Mouse (Mus musculus): Measurements from ENCODE around the gene Pex19. TPM values are rescaled to one million over a fixed set of nuclear protein-coding genes. Genes with fewer than 3 reads are reported as not detected.

The Pex19 gene
- 184 TPM for polyA plus RNA-seq (2012; fragmentation: generic; extraction: Trizol)

DNA sequence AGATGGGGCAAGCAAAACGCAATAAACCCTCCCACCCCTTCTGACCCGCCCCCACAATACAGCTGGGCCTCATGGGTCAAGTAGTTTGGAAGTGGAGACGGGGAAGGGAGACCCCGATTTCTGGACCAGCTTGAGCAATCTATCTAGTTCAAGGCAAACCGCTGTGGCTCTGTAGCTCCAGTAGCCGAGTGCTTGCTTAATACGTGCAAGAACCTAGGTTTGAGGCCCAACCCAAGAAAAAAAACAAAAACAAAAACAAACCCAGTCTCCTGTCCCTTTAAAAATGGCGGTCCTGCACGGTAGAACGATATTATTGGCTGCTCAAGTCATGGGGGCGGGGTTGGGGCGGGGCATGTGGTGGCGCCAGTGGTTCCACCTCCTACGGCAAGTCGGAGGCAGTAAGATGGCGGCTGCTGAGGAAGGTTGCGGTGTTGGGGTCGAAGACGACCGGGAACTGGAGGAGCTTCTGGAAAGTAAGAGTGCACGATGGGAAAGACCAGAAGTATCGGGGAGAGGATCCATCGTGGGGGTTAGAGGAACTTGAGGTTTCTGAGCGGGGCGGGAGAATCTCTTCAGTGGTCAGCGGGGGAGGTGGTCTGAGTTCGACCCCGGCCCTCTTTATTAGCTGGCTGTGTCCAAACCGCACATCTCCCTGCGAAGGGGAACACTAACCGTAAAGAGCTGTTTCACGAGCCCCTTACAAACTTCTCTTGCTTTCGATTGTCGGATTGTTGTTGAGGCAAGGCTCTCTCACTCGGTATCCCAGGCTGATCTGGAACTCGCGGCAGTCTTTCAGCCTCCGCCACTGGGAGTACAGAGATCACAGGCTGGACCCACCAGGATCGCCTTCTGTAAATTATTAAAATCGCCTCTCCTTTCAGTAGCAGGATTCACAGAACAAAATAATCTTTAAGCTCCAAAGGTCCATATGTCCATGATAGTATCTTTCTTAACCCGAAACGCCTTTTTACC lies at the start of gene Pex19:
Pex19 (plus strand) TSS at position 380 of the 972 bp plus-strand sequence.
- H3K4me3 ChIP-seq: peak within 1 kb of the TSS; percentile 89
- peak within 1 kb of the TSS; percentile 81 for H3ac ChIP-seq (ENCODE audit: control insufficient read depth, insufficient read length)
- TF ChIP-seq MYOG (IDR thresholded peaks at IDR 0.05; ENCODE audit: control insufficient read depth in 1 of 3, insufficient read depth in 1 of 3, insufficient read length in 2 of 3, low read depth in 2 of 3) (no peak), CEBPB (IDR thresholded peaks at IDR 0.05; ENCODE audit: insufficient read depth, poor library complexity, severe bottlenecking) (no peak), E2F4 (IDR thresholded peaks at IDR 0.05; ENCODE audit: insufficient read depth) (peak; percentile 90), POLR2A (IDR thresholded peaks at IDR 0.05; ENCODE audit: insufficient read length, low read depth) (peak; percentile 74), REST (IDR thresholded peaks at IDR 0.05; ENCODE audit: insufficient read depth, insufficient read length) (no peak), TCF12 (IDR thresholded peaks at IDR 0.05; ENCODE audit: insufficient read depth, poor library complexity, severe bottlenecking) (no peak), SRF (IDR thresholded peaks at IDR 0.05; ENCODE audit: control insufficient read depth, insufficient read length, low read depth) (no peak), TCF3 (IDR thresholded peaks at IDR 0.05; ENCODE audit: insufficient read length, low read depth) (no peak), POLR2AphosphoS2 (IDR thresholded peaks at IDR 0.05; ENCODE audit: insufficient read length, low read depth) (peak; percentile 65), MYOD1 (IDR thresholded peaks at IDR 0.05; ENCODE audit: control insufficient read depth in 1 of 3, insufficient read length in 2 of 3, low read depth in 2 of 3) (no peak), MAX (IDR thresholded peaks at IDR 0.05; ENCODE audit: low read depth) (no peak), USF1 (IDR thresholded peaks at IDR 0.05; ENCODE audit: low read depth) (no peak)
- H3K4me2 ChIP-seq (ENCODE audit: low read depth): peak within 1 kb of the TSS; percentile 93
- H3K79me2 ChIP-seq (ENCODE audit: control insufficient read depth, insufficient read depth): peaks cover 24% of the 10 kb centered on the region
- H3K36me3 ChIP-seq (ENCODE audit: control insufficient read depth, insufficient read depth): peaks cover 34% of the 10 kb centered on the region
- H3K27me3 ChIP-seq (ENCODE audit: control insufficient read depth, insufficient read depth, insufficient read length): no peaks in the 10 kb centered on the region

GRCm38 (mm10) chr1:172077981-172078380 lies 48.6 kb upstream of the Pex19 start:
- Histone ChIP-seq H3K4me2 (ENCODE audit: low read depth) (no peak overlapping the region), H3K79me2 (ENCODE audit: control insufficient read depth, insufficient read depth) (peaks cover 20% of the 10 kb centered on the region), H3K36me3 (ENCODE audit: control insufficient read depth, insufficient read depth) (peaks cover 22% of the 10 kb centered on the region), H3K27me3 (ENCODE audit: control insufficient read depth, insufficient read depth, insufficient read length) (no peaks in the 10 kb centered on the region), H3K4me3 (no peak overlapping the region), H3ac (ENCODE audit: control insufficient read depth, insufficient read length) (no peak overlapping the region)
- TF ChIP-seq REST (IDR thresholded peaks at IDR 0.05; ENCODE audit: insufficient read depth, insufficient read length) (no peak), MAX (IDR thresholded peaks at IDR 0.05; ENCODE audit: low read depth) (no peak), TCF3 (IDR thresholded peaks at IDR 0.05; ENCODE audit: insufficient read length, low read depth) (no peak), CEBPB (IDR thresholded peaks at IDR 0.05; ENCODE audit: insufficient read depth, poor library complexity, severe bottlenecking) (no peak), POLR2A (IDR thresholded peaks at IDR 0.05; ENCODE audit: insufficient read length, low read depth) (no peak), E2F4 (IDR thresholded peaks at IDR 0.05; ENCODE audit: insufficient read depth) (no peak), POLR2AphosphoS2 (IDR thresholded peaks at IDR 0.05; ENCODE audit: insufficient read length, low read depth) (no peak), MYOD1 (IDR thresholded peaks at IDR 0.05; ENCODE audit: control insufficient read depth in 1 of 3, insufficient read length in 2 of 3, low read depth in 2 of 3) (no peak)

DNA sequence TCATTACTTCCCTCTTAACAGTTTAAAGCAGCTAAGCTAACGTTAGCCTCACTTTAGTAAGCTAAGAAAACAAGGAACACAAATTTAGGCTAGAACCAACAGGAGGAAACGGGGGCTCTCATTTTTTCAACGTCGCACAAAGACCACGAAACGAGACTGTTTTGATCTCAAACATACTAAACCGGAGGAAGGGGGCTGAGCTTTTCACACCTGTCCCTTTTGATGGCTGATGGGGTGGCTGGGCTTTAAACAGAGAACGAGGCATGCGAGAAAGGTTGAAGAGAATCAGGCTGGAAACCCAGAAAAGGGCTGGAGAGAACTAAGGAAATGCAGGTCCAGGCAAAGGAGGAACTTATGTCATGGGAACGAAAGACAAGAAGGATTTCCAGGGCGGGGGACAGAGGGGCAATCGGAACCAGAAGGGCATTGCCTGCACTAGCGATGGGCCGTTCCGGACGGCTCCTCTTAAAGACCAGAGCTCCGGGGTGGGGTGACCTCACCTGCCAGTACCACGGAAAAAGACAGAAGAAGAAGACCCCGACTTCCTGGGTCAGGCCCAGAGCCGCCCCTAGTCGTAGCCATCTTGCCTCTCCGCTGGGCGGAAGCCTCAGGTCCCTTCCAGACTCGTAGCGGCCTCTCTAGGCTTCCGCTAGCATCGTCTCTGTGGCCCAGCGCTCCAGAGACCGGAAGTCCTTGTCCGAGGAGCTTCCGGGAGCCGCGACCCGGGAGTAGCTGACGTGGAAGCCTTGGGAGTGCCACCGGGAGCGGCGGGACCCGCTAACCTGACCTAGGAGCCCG lies 44.3 kb upstream of the Pex19 start, which contains the start of the genes Copa and Ncstn:
Copa (plus strand) TSS at position 429 of the 798 bp plus-strand sequence.
Ncstn (minus strand) TSS at position 695 of the 798 bp plus-strand sequence.
- Histone ChIP-seq H3K27me3 (ENCODE audit: control insufficient read depth, insufficient read depth, insufficient read length) (no peaks in the 10 kb centered on the region), H3K79me2 (ENCODE audit: control insufficient read depth, insufficient read depth) (peaks cover 63% of the 10 kb centered on the region), H3K36me3 (ENCODE audit: control insufficient read depth, insufficient read depth) (peaks cover 15% of the 10 kb centered on the region), H3K4me2 (ENCODE audit: low read depth) (peak within 1 kb of the TSS; percentile 78), H3K4me3 (peak within 1 kb of the TSS; percentile 100), H3ac (ENCODE audit: control insufficient read depth, insufficient read length) (peak within 1 kb of the TSS; percentile 9)
- TF ChIP-seq MAX (IDR thresholded peaks at IDR 0.05; ENCODE audit: low read depth): no peak
- TF ChIP-seq POLR2AphosphoS2 (IDR thresholded peaks at IDR 0.05; ENCODE audit: insufficient read length, low read depth): peak; percentile 64
- TF ChIP-seq POLR2A (IDR thresholded peaks at IDR 0.05; ENCODE audit: insufficient read length, low read depth): peak; percentile 62

GRCm38 (mm10) chr1:172082899-172083445 lies 43.6 kb upstream of the Pex19 start:
- H3K4me2 ChIP-seq (ENCODE audit: low read depth): peak overlapping the region; percentile 78
- peak overlapping the region; percentile 100 for H3K4me3 ChIP-seq
- H3ac ChIP-seq (ENCODE audit: control insufficient read depth, insufficient read length): peak overlapping the region; percentile 9
- H3K79me2 ChIP-seq (ENCODE audit: control insufficient read depth, insufficient read depth): peaks cover 68% of the 10 kb centered on the region
- H3K27me3 ChIP-seq (ENCODE audit: control insufficient read depth, insufficient read depth, insufficient read length): no peaks in the 10 kb centered on the region
- H3K36me3 ChIP-seq (ENCODE audit: control insufficient read depth, insufficient read depth): peaks cover 9% of the 10 kb centered on the region
- TF ChIP-seq E2F4 (IDR thresholded peaks at IDR 0.05; ENCODE audit: insufficient read depth) (no peak), MAX (IDR thresholded peaks at IDR 0.05; ENCODE audit: low read depth) (no peak), CEBPB (IDR thresholded peaks at IDR 0.05; ENCODE audit: insufficient read depth, poor library complexity, severe bottlenecking) (no peak), USF1 (IDR thresholded peaks at IDR 0.05; ENCODE audit: low read depth) (no peak), SRF (IDR thresholded peaks at IDR 0.05; ENCODE audit: control insufficient read depth, insufficient read length, low read depth) (no peak), TCF3 (IDR thresholded peaks at IDR 0.05; ENCODE audit: insufficient read length, low read depth) (no peak), POLR2A (IDR thresholded peaks at IDR 0.05; ENCODE audit: insufficient read length, low read depth) (no peak)
